Mouse (Mus musculus): ENCODE measurements around the gene Nt5m. TPM values are rescaled to one million over a fixed set of nuclear protein-coding genes. Genes with fewer than 3 reads are reported as not detected.
"Not testable (repeated sequence)": the region's sequence is repeated elsewhere in the genome, so short reads cannot be mapped to it uniquely, and the experiment has no call there.

The Nt5m gene
- total RNA-seq, 2 experiments from 2014 or later: 21.9 to 26.9 TPM

DNA sequence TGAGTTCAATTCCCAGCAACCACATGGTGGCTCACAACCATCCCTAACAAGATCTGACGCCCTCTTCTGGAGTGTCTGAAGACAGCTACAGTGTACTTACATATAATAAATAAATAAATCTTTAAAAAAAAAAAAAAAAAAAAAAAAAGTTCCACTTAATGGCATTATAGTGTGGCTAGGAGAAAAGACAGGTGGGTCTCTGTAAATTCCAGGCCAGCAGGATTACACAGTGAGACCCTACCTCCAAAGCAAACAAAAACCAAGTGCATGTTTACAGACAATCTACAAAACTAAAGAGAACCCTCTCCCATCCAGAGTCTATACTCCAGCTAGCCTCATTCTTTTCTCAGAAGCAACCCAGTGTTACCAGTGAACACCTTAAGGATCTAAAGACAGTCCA, 1.5 kb upstream of the Nt5m start:
- not testable (repeated sequence) for ATAC-seq (replicated peaks; ENCODE audit: low FRiP score, low TSS enrichment, poor library complexity, severe bottlenecking)

DNA sequence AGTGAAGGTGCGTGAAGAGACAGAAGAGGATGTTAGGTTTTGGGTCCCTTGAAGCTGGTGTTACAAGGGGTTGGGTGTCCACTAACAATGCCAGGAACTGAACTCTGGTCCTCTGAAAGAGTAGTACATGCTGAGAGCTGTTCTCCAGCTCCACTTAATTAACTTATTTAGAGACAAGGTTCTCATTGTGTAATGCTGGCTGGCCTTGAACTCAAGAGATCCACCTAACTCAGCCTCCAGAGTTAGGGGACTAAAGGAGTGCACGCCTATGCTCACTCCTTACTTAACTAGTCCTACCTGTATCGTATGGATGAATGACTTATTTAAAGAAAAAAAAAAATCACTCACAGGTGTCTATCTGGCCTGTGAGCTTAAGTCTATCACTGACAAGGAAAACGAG, 821 bp upstream of the Nt5m start:
- no peak for ATAC-seq (replicated peaks; ENCODE audit: low FRiP score, low TSS enrichment, poor library complexity, severe bottlenecking)

GRCm38 (mm10) chr11:59839459-59840126, 346 bp downstream of the Nt5m start, which contains the start of gene Cops3:
TSS of gene Cops3 (minus strand) at chr11:59839838.
- peak; percentile 92 for ATAC-seq (replicated peaks; ENCODE audit: low FRiP score, low TSS enrichment, poor library complexity, severe bottlenecking)

GRCm38 (mm10) chr11:59846311-59846710, 7.1 kb downstream of the Nt5m start:
- ATAC-seq (replicated peaks; ENCODE audit: low FRiP score, low TSS enrichment, poor library complexity, severe bottlenecking): no peak

DNA sequence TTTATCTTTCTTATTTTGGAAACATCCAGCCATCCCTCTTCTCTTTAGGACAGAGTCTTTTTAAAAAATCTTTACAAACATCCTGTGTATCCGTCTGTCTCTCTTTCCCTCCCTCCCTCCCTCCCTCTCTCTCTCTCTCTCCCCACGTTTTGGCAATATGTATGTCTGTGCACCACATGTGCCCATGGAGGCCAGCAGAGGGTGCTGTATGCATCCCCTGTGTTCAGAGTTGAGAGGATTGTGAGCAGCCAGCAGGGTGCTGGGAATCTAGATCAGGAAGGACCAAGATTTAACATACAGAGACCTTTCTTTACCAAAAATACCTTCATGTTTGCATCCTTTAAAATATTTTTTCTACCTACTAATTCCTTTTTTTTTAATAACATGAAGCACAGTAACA, 7.9 kb downstream of the Nt5m start:
- ATAC-seq (replicated peaks; ENCODE audit: low FRiP score, low TSS enrichment, poor library complexity, severe bottlenecking): peak; percentile 79

GRCm38 (mm10) chr11:59847891-59848884, 8.9 kb downstream of the Nt5m start:
- ATAC-seq (replicated peaks; ENCODE audit: low FRiP score, low TSS enrichment, poor library complexity, severe bottlenecking): peak; percentile 62

DNA sequence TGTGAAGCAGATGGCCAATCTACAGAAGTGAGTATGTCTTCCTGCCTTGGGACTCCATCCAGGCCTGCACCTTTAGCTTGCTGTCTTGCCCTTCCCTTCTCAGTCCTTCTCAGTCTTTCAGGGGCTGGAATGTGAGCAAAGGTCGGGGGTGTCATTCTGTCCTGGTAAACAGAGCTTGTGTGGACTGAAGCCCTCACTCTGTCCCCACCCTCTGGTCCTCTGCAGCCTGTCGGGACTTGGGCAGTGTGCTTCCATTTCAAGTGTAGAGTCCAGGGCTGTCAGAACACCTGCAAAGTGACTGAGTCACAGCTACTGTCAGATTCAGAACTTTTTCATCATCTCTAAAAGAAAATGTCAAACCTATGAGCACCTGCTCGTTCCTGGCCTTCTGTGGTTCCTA, 13.6 kb downstream of the Nt5m start:
- ATAC-seq (replicated peaks; ENCODE audit: low FRiP score, low TSS enrichment, poor library complexity, severe bottlenecking): no peak

GRCm38 (mm10) chr11:59860467-59860866, 21.2 kb downstream of the Nt5m start:
- 0 out of 2 replicates have a peak, but pooled peaks have one; percentile 15 for ATAC-seq (replicated peaks; ENCODE audit: low FRiP score, low TSS enrichment, poor library complexity, severe bottlenecking)

GRCm38 (mm10) chr11:59864316-59864715, 25.1 kb downstream of the Nt5m start:
- no peak for ATAC-seq (replicated peaks; ENCODE audit: low FRiP score, low TSS enrichment, poor library complexity, severe bottlenecking)

- ATAC-seq (replicated peaks; ENCODE audit: low FRiP score, low TSS enrichment, poor library complexity, severe bottlenecking): peak; percentile 82
Observed at GRCm38 (mm10) chr11:59872124-59872523, 32.9 kb downstream of the Nt5m start.

DNA sequence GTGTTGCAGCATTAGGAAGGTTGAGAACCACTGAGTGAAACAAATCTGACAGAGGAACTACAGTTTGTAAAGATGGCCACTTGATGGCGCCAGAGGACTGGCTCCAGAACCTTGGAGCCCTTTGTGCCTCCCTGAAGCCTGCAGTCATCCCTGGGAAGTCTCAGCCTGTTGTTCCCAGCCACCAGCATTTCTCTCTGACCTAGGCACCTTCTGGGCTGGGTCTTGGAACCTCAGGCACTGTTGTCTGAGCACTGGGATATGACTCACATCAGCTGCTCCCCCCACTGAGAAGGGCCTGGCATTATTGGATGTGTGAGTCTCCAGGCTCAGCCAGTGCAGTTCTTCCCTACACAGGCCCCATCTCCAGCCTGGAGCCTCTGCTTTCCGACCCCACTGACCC, 40.8 kb downstream of the Nt5m start:
- ATAC-seq (replicated peaks; ENCODE audit: low FRiP score, low TSS enrichment, poor library complexity, severe bottlenecking): peak; percentile 55

- 0 out of 2 replicates have a peak, but pooled peaks have one; percentile 28 for ATAC-seq (replicated peaks; ENCODE audit: low FRiP score, low TSS enrichment, poor library complexity, severe bottlenecking)
Observed at GRCm38 (mm10) chr11:59885217-59885986, 46.2 kb downstream of the Nt5m start.

DNA sequence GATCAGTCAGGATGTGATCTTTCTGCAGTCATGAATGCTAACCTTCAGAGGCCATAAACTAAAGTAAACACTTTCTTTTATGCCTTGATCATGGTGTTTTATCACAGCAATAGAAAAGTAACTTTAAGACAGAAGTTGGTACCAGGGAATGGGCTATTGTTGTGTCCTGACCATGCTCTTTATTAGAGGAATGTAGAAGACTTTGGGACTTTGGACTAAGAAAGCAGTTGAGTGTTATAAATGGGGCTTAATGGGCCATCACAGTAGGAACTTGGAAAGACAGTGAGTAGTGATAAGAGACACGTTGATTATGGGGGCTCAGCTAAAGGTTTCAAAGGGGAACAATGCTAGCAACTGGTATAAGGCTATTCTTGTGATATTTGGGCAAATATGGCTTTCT, 47.7 kb downstream of the Nt5m start:
- no peak for ATAC-seq (replicated peaks; ENCODE audit: low FRiP score, low TSS enrichment, poor library complexity, severe bottlenecking)

DNA sequence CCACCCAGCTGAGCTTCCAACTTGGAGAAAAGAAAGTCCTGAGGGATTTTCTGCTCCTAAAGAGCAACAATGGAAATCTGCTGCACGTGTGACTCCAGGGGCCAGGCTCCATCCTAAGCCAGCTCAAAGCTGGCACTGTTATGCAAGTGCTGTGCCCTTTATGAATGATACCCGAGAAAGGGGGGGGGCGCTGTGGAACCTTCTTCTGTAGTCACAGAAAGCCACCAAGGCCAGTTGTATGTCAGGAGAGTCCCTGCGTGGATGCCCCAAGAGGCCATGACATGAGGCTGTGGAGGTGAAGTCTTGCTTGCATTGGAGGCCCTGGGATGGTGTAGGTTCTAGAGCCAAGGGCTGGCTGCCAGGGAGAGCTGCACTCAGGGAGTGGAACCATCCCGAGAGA, 48.9 kb downstream of the Nt5m start:
- no peak for ATAC-seq (replicated peaks; ENCODE audit: low FRiP score, low TSS enrichment, poor library complexity, severe bottlenecking)

DNA sequence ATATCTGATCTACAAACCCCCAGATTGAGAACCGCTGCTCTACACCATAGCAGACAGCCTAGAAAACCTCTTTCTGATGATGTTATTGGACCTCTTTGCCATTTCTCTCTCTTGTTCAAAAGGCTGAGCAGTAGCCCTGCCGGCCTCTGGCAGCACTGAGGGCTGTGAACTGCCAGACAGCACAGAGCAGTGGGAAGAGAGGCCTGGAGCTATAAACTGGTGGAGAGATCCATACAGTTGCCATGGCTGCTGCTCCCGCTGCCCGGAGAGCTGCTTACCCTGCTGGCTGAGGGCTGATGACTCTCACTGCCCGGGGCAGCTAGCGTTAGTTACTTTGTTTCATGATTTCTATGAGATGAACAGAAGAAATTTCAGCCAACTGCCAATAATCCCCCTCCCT, 52.6 kb downstream of the Nt5m start:
- ATAC-seq (replicated peaks; ENCODE audit: low FRiP score, low TSS enrichment, poor library complexity, severe bottlenecking): no peak

GRCm38 (mm10) chr11:59893153-59893788, 54.0 kb downstream of the Nt5m start:
- no peak for ATAC-seq (replicated peaks; ENCODE audit: low FRiP score, low TSS enrichment, poor library complexity, severe bottlenecking)

- 0 out of 2 replicates have a peak, but pooled peaks have one; percentile 12 for ATAC-seq (replicated peaks; ENCODE audit: low FRiP score, low TSS enrichment, poor library complexity, severe bottlenecking)
Observed at GRCm38 (mm10) chr11:59894916-59895315, 55.7 kb downstream of the Nt5m start.

DNA sequence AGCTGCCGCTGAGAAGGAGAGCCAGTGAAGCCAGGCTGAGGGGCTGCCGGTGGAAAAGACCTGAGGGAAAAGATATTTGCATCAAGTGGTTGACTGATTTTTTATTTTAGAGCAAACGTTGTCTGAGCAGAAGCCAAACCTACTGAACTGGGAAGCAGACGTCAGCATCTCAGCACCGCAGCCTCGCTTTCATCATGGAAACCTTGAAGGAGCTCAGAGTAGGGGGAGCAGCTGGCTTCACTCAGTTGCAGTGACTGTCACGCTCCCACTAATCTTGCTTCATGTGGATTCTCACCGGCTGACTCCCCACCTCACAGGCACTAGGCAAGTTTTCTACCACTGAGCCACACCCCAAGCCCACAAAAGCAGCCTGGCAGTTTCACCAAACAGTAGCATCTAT, 56.1 kb downstream of the Nt5m start:
- no peak for ATAC-seq (replicated peaks; ENCODE audit: low FRiP score, low TSS enrichment, poor library complexity, severe bottlenecking)

DNA sequence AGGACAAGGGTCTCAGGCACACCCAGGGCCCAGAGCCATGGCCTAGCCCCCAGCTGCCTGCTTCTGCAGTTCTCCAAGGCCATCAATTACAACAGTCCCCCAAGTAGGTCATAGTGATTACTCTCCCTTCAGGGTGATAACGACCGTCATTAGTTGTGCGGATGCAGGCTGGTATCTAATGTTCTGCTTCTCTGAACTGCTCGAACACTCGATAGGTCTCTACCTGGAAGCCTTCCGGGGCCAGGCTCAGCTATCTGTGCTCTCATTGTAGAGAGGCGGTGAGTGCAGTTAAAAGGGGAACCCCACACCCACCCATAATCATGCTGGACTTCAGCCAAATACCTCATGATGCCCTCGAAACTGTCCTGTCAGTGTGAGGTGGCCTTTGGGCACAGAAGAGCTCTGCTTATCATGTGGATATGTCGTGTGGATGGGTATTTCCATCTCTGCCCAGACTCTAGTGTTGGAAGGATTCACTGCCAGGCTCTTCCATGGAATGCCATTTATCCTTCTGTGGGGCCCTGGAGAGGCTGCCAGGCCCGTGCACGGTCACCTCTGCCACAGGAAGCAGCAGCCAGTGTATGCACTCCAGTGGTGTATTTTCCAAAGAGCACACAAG, 58.8 kb downstream of the Nt5m start:
- ATAC-seq (replicated peaks; ENCODE audit: low FRiP score, low TSS enrichment, poor library complexity, severe bottlenecking): no peak

All from megakaryocyte-erythroid progenitor cell, adult 5-6 weeks (primary cell).